Mouse (Mus musculus) embryonic facial prominence, embryonic 14.5 days (tissue): ENCODE results near the gene Glra2. TPM values are rescaled to one million over a fixed set of nuclear protein-coding genes. Genes with fewer than 3 reads are reported as not detected.

Experiments used
- ATAC-seq: fragments of 200-750 bp; cut with Nextera tagmentation; 2 replicates; pipeline ENCODE4 v1.8.0; 2017; ENCODE audit warnings: low read depth, moderate number of reproducible peaks, moderate TSS enrichment
- DNase-seq: peaks from one replicate; pipeline ENCODE4 v3.0.0-alpha.2; 2015; ENCODE audit warnings: low spot score
- H3K27ac ChIP-seq: fragments of 300-500 bp; sonication (generic); replicated peaks from 2 replicates; pipeline ENCODE4 v1.5.1; 2014; ENCODE audit warnings: low read depth, mild to moderate bottlenecking, low read length, moderate library complexity
- H3K27me3 ChIP-seq: fragments of 300-500 bp; sonication (generic); replicated peaks from 2 replicates; pipeline ENCODE4 v1.6.1; 2014; ENCODE audit warnings: low read length; ENCODE audit not compliant: control insufficient read depth, insufficient read depth
- H3K36me3 ChIP-seq: fragments of 300-500 bp; sonication (generic); 2 replicates; pipeline ENCODE4 v1.6.1; 2014; ENCODE audit warnings: low read length, mixed read lengths; ENCODE audit not compliant: control insufficient read depth, insufficient read depth
- H3K4me1 ChIP-seq: fragments of 300-500 bp; sonication (generic); 2 replicates; pipeline ENCODE4 v1.6.1; 2014; ENCODE audit warnings: antibody characterized with exemption, low read length; ENCODE audit not compliant: control insufficient read depth, insufficient read depth
- H3K4me2 ChIP-seq: fragments of 300-500 bp; sonication (generic); 2 replicates; pipeline ENCODE4 v1.6.1; 2014; ENCODE audit warnings: low read depth, mild to moderate bottlenecking, low read length, moderate library complexity, mixed read lengths
- H3K4me3 ChIP-seq: fragments of 300-500 bp; sonication (generic); 2 replicates; pipeline ENCODE4 v1.5.1; 2014; ENCODE audit warnings: low read depth, mild to moderate bottlenecking, low read length
- H3K9ac ChIP-seq: fragments of 300-500 bp; sonication (generic); 2 replicates; pipeline ENCODE4 v1.6.1; 2014; ENCODE audit warnings: low read depth, mild to moderate bottlenecking, low read length, moderate library complexity, mixed read lengths
- H3K9me3 ChIP-seq: fragments of 300-500 bp; sonication (generic); 2 replicates; pipeline ENCODE4 v1.6.1; 2016; ENCODE audit warnings: low read length; ENCODE audit not compliant: control insufficient read depth
- WGBS: fragments of 180-500 bp; shearing (Covaris S2); extraction: QIAGEN DNeasy Blood & Tissue Kit; methylation state at CpG from one replicate; pipeline ENCODE4 v1.1.7; 2014; 5-methylcytosine and 5-hydroxymethylcytosine counted together
- polyA plus RNA-seq: library from polyadenylated mRNA; unstranded; fragments of >200 nt; fragmentation: Nextera tagmentation; extraction: Ambion mirVana; gene quantifications from 2 replicates; pipeline ENCODE4 v1.2.1, GENCODE M21; 2014

The Glra2 gene
- polyA plus RNA-seq, 1 experiment from 2014 or later: 0.08 TPM

- Histone ChIP-seq H3K27me3 (no peaks in the 10 kb centered on the region), H3K4me1 (no peaks in the 10 kb centered on the region), H3K27ac (no peak overlapping the region), H3K9me3 (no peaks in the 10 kb centered on the region), H3K36me3 (no peaks in the 10 kb centered on the region), H3K9ac (no peak overlapping the region), H3K4me3 (no peak overlapping the region), H3K4me2 (no peak overlapping the region)
- DNase-seq (no peak), ATAC-seq (no peak)
- WGBS: 64% methylated on average over 1 of the region's 1 CpGs
These were observed 223.0 kb downstream of the Glra2 start for GRCm38 (mm10) chrX:165104171-165104570.
